Mouse (Mus musculus) liver (tissue): ENCODE measurements around the gene Smdt1.
"Not testable (repeated sequence)": the region's sequence is repeated elsewhere in the genome, so short reads cannot be mapped to it uniquely, and the experiment has no call there.

Experiments used
- DNase-seq: peaks from one replicate; pipeline ENCODE4 v3.0.0-alpha.2; 2020; ENCODE audit warnings: mixed read lengths

The Smdt1 gene

DNA sequence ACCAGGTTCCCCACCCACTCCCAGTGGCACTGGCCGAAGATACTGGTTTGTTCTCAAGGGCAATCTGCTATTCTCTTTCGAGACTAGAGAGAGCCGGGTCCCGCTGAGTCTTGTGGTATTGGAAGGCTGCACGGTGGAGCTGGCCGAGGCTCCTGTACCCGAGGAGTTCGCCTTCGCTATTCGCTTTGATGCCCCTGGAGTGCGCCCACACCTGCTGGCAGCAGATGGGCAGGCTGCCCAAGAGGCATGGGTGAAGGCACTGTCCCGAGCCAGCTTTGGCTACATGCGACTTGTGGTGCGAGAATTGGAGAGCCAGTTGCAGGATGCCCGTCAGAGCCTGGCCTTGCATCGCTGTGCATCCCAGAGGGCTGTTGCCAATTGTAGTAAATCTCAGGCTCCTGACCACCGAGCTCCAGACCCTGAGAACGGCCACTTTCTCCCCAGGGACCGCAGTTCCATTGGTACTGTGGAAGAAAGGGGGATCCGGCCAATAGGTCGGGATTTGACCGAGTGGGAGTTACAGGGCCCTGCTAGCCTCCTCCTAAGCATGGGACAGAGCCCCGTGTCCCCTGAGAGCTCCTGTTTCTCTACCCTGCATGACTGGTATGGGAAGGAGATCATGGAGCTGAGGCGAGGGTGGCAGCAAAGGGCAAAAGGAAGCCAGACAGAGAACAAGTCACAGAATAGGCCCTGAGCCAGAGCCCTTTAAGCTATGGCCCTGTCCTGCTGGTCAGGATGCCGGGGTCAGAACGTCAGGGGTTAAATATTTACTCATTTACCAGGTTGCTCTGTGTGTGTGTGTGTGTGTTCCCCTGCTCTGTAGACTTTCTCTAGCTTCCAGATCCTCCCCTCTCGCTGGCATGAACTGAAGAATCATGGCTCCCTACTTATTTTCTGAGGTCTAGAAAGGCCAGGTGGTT, 4.9 kb downstream of the Smdt1 start:
- DNase-seq, result no peak

DNA sequence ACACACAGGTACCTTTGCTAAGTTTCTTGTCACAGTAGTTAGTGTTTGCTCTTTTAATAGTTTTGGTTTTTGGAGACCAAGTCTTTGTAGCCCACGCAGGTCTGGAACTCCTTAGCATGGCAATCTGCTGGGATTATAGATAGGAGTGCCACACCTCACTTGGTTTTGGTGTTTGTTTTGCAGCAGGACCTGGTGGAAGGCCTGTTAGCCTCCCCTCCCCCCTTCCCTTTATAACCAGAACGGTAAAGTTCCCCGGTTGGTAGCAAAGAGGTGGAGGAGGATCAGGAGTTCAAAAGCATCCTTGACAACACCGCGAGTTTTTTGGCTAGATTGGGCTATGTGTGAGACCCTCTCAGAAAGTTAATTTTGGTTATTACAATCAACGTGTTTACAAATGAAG, 6.2 kb downstream of the Smdt1 start:
- DNase-seq, result peak; percentile 59

DNA sequence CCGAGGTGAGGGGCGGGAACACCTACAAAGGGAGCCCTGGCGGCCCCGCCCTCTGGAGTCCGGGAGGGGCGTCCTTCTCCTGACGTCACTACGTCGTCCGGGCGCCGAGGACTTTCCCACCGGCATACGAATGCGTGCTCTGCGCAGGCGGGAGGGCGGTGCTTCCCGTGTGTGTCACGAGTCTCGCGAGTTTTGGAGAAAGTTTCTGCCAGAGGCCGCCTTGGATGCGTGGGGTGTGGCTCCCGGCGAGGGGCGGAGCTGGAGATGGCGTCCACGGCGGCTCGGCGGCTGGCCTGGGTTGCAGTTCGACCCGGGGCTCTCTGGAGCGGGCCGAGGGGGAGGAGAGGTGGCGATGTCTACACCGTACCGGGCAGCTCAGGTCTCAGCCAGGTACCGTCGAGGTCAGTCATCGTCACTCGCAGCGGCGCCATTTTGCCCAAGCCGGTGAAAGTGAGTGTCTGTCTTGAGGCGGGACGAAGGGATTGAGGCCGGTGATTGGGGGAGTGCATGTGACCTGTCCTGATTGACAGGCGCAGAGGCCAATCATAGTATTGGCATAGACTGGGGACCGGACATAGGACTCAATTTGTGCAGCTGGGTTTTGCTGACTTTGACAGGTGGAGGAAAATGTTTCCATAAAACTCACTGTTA, 7.2 kb downstream of the Smdt1 start:
- peak; percentile 99 for DNase-seq

DNA sequence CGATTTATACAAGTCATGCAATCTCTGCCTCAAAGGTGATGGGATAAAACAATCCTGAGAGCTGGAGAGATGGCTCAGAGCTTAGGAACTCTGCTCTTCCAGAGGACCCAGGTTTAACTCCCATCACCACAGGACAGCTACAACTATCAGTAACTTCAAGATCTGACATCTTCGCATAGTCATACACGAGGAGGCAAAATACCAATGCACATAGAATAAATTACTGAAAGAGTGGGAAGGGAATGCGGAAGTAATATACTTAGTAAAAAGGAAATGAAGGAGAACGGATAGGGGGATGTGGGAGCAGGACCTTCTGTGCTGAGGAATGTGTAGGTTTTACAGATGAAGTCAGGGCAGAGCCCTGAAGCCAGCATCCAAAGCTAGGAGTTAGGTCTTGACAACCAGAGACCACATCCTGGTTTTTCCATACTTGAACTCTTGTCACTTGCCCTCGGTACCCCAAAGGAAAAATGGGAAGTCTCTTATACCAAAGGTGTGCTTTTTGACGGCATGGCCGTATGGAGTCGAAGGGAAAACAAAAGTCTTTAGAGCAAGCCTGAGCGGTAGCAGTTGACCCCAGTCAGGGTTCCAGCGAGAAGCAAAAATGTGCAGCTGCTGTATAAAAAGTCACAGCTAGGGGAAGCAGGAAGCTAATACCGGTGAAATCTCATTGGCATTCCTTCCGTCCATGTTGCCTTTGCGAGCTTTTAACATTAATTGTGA, 8.0 kb downstream of the Smdt1 start:
- no peak for DNase-seq

DNA sequence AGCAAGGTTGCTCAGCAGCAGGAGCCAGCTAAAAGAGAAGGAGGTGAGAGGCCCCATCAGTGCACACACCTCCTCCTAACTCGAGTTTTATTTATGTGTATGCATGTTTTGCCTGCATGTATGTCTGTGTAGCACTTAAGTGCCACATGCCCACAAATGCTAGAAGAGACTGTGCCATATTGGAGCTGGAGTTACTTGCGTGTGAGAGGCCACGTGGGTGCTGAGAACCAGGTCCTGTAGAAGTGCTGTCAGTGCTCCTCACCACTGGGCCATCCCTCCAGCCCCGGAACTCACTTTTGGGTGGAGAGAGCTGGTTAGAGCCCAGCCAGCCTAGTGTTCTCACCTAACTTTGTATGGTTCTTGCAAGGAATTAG, 8.5 kb downstream of the Smdt1 start:
- DNase-seq, result no peak

DNA sequence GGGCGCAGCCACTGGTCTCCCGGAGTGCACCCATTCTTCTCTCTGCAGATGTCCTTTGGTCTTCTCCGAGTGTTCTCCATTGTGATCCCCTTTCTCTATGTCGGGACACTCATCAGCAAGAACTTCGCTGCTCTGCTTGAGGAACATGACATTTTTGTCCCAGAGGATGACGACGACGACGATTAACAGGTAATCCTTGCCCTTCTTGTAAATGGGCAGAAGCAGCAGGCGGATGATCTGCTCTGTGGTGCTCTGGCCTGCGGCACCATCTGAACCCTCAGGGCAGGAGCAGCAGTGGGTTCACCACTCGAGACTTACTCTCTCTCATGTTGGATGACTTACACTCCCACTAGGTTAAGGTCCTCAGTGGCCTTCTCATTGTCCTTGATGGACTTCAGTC, 9.1 kb downstream of the Smdt1 start:
- DNase-seq, result no peak

DNA sequence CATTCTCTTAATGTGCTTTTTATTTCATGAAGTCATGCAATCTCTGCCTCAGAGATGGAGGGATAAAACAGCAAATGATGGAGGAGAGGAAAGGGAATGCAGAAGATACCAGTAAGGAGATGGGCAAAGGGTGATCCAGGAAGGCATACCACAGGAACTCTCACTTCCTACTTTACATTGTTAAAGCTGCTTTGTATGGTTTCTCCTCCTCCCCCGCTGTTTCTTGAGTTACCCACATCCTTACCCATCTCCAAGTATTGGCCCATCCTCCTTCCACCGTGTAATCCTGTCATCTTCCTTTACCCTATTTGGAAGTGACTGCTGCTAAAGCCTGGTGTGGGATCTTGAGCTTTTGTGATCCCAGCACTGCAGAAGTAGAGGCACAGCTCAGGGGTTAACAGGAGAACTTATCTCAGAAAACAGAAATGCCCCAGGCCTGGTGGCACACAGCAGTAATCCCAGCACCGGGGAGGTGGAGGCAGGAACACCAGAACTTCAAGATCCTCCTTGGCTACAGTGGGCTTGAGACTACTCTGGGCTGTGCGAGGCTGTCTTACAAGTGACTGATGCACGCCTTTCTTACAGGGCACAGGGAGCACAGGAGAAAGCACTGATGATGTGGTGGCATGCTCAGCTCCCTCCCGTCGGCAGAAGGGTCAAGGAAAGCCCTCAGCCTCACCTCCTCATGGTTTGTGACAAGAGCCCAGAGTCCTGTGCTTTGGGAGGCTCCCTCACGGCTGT, 9.7 kb downstream of the Smdt1 start:
- no peak for DNase-seq

DNA sequence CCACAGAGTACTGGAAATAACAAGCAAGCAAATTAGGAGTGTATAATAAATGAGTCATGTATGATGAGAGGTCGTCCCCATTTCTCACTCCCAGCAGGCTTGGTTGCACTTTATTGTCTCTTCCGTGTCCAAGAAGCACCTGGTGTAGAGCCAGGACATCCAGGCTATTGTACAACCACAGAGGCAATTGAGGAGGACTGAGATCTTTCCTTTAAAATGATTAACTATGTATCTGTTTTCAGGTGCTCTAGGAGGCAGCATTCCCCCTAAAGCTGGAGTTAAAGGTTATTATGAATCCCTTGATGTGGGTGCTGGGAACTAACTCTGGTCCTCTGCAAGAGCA, 10.2 kb downstream of the Smdt1 start:
- DNase-seq, result no peak

DNA sequence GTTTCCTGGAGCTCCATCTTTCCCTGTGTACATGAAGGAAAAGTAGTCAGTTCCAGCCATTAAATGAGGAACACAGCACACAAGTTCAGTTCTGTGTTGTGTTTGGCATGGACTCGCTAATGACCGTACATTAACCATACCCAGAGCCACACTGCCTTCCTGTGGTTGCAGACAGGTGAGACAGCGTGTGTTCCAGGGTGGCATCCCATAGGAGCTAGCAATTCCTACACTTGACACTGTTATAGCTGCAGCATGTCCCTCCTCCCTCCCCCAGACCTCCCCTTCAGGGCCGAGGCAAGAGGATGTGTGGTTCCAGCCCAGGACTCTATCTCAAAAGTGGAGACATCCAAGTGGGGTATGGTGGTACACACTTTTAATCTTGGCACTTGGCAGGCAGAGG, 11.6 kb downstream of the Smdt1 start:
- DNase-seq, result no peak

DNA sequence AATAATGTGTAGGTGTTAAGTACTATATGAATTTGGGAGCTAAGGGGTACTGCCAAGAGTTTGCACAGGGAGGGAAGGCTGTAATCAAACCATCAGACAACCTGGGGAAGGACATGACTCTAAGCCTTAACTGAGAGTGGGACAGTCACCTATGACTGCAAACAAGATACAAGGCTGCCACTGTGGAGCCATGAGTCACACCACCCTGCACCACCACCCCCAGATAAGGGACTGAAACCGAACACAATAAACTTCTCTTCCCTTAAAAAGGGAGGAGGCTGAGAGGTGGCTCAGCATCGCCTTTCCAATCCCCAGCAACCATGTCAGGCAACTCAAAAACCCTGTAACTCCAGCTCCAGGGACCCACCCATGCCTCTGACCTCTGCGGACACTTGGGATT, 12.7 kb downstream of the Smdt1 start:
- DNase-seq, result peak; percentile 65

DNA sequence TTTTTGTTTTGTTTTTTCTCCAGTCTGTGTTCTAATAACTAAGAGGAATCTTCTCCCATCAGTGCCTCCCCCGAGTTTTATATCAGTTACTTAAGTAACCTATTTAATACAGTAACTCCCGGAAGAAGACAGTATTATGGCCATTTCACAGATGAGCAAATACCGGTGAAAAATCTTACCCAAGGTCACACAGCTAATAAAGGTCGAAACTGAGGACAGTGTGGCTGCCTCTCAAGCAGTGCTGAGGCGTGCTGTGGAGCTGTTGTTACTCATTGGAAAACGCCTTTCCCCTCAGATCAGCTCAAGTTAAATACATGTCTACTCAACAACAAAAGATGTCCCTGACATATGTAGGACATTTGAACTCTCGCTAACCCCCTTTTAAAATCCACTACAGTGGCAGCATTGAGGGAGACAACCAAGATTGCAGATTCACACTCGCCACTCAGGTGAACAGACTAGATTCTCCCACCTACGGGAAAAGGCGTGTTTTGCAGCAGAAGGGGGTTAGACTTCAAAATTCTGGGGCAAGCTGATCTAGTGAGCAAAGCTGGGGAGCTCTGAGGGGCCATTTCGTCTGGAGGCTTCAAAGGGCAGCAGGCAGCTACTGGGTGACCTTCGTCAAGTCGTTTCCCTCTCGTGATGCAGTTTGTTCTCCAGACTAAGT, 14.5 kb downstream of the Smdt1 start:
- DNase-seq, result peak; percentile 33

DNA sequence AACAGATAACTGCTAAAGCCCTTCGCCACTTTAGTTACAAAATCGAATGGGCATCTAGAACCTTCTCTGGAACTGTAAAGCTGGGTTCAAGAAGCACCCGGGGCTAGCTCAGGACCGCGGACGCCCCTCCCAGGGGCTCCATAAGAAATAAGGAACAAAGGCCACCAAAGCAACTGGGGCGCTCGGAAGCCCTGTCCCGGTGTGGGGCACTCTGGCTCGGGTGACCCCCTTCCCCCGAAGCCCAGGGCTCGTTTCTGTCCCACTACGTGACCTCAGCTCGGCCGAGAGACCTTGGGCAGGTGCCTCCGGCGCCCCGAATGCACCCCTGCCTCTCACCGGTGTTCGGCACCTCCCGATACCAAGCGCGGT, 15.0 kb downstream of the Smdt1 start:
- DNase-seq, result no peak

DNA sequence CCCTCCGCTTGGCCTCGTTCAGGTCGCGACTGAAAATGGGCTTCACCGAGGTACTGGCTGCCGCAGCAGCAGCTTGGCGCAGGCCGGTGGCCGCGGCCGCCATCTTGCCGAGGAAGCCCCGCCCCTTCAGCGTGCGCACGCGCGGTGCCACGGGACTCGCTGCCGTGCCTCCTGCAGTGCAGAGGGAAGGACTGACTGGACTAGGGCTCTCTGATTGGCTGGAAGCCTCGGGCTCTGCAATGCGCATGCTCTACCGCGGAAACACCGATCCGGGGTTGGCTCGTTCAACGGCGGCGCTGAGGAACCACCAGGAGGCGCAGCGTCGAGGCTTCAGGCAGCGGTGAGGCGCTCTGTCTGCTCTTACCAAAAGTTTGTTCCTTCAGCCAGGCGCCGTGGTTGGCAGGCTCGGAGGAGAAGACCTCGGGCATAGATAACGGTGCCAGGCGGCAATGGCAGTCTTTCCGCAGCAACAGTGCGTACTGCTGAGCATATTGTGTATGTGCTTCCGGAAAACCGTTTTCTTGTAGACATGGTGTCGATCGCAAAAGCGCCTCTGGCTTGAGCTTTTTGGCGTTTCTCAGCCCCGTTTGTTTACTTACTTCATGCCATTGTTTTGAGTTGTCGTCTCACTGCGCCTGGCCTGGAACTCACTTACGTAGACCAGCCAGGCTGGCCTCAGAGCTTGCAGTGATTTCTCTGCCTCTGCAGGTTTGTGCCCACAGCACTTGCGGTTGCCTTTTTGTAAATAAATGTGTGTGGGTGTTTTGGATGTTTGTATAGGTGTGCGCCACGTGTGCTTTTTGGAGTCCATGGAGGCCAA, 15.6 kb downstream of the Smdt1 start, which contains the start of gene Ndufa6:
Ndufa6 (minus strand) TSS at position 197 of the 820 bp plus-strand sequence.
- DNase-seq, result peak; percentile 99

DNA sequence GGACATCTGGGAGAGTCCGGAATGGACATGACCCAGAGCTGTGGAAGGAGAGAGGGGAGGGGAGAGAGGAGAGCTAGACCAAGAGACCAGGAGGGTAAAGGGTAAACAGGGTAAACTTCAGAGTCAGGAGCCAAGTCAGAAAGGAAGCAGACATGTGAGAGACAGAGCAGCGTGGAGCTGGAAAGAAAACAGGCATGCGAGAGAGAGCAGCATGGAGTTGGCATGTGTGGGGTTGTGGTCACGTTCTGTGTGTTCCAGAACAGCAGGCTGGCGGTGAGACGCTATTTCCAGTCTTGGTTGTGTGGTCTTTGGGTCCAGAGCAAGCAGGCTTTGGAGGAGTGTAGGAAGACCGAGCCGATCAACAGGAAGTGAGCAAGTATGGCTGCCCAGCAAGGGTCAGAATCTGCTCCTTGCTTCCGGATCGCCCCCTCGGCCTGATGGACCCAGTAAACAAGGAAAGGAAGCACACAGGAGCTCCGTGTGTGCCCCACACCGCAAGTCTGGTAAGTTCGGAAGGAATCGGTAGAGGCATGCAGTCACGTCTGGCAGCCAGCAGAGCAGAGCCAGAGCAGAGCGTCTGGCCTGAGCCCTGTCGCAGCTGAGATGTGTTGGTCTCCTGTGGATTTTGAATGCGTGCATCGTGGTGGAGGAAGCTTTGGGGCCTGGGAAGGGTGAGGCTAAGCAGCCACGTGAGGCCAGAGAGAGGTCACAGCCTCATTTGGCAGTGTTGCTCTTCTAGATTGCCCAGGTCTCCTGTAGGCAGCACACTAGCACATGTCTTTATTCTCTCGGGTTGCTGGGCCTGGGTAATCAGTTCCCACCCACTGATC, 19.9 kb downstream of the Smdt1 start:
- no peak for DNase-seq

DNA sequence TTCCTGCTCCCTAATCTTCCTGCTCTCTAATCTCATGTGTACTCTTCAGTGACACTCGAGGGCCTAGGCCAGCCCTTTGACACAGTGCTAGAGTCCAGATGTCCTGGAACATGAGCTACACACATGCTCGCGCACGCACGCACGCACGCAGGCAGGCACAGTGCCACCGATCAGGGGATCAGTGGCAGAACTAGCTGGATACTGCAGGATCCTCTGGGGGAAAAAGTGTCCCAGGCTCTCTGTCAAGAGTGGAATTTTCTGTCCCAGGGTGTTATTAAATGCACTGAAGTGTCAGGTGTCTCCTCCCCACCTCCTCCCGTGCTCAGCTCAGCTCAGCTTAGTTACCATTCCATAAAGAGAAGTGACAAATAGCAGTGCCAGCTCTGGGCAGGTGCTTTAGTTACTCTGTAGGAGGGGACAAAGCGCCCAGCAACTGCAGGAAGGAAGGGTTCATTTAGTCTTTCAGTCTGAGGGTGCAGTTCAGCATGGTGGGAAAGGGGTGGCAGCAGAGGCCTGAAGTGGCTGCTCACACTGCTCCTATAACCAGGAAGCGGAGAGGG, 22.8 kb downstream of the Smdt1 start:
- peak; percentile 32 for DNase-seq

DNA sequence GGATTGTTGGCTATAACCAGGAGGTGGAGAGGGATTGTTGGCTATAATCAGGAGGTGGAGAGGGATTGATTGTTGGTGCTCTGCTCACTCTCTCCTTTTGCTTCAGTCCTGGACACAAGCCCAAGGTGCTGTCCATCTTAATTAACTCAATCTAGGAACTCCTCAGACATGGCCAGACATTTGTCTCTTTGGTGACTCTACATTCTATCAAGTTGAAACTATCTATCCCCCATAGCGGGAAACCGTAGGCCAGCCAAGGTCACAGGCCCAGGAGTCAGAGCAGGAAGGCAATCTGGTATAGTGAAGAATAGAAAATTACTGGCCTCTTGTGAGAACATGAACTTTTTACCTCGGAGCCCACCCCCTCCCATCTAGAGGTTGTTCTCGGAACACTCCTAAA, 23.5 kb downstream of the Smdt1 start:
- DNase-seq, result no peak

DNA sequence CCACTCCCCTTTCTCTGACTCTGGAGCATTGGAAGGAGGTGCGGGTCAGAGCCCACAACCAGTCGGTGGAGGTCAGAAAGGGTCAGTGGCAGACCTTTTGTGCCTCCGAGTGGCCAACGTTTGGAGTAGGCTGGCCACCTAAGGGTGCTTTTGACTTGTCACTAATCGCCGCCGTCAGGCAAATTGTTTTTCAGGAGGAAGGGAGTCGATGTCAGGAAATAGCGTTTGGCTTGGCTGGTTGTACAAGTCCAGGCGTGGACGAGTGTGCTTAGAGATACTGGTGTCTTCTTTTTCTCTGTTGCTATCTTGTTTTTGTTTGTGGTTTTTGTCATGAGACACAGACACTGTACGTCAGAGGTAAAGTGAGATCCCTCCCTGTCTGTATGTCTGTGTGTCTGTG, 25.0 kb downstream of the Smdt1 start:
- DNase-seq, result not testable (repeated sequence)

DNA sequence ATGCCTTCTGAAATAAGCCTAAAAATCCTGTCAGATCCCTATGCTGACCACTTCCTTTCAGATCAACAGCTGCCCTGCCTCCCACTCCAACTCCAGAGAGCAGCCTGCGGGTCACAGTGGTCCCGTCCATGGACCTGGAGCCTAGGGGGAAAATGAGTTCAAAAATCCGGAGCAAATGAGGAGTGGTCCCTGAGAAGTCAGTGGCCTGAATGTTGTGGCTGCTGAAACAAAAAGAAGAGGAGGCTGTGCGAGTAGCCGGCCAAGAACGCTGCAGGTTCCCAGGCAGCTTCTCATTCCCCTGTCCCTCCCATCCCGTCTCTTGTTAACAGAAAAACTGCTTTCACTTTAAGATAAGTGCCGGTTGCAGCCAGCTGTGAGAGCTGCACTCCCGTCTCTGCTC, 25.8 kb downstream of the Smdt1 start:
- not testable (repeated sequence) for DNase-seq

DNA sequence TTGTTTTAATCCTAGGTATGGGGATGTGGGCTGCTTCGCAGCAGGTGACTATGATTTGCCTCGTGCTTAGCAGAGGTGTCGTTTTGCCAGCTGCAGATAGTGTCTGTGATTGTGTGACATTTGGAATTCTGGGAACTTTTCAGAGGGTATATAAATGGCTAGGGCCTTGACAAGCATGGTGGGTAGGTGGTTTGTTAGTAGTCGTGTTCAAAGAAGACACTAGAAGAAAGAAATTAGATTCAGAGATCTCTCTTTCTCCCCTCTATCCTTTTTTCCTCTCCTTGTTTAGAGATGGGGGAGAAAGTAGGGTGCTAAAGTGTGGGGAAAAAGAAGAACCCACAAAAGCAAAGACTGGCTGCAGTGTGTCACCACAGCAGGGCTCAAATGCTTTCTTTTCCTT, 29.4 kb downstream of the Smdt1 start:
- DNase-seq, result no peak

DNA sequence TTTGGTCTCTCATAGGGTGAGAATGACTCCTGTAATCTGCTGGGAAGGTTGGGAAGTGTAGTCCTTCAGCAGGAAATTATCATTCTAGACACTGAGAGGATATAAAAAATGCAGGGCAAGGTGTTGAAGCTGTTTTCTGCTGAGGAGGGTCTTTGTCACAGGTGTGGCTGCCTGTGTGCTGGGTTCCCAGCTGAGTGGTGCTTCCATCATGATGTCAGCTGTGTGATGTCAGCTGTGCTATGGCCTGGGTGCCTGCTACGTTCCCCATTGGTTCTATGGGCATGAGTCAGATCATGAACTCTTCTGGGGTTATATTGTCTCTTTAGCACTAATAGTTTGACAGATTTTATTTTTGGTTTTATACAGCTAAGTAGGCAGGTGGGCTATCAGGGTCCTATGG, 30.1 kb downstream of the Smdt1 start:
- no peak for DNase-seq
